Mouse (Mus musculus) Patski (cell line): ENCODE measurements around the gene Ptprt. TPM values are rescaled to one million over a fixed set of nuclear protein-coding genes. Genes with fewer than 3 reads are reported as not detected.
A peak's percentile ranks its signal among the peaks of the same experiment; 100 is the strongest.

Experiments used
- ATAC-seq: fragments of 100-300 bp; one replicate; pipeline ENCODE4 v1.8.0; 2021
- CTCF ChIA-PET: fragments of 350-600 bp; sonication (Branson Sonifier 250); formaldehyde crosslinking; loops from one replicate; lab custom pipeline; 2022; ENCODE audit warnings: inconsistent platforms; lab: Charles Lee
- POLR2A ChIA-PET: fragments of 350-600 bp; sonication (Branson Sonifier 250); formaldehyde crosslinking; loops from one replicate; lab custom pipeline; 2022; ENCODE audit warnings: antibody characterized with exemption, inconsistent platforms; lab: Charles Lee
- DNase-seq: peaks from one replicate; pipeline ENCODE4 v3.0.0-alpha.2; 2011; ENCODE audit warnings: low read depth, low spot score
- H3K27me3 ChIP-seq: fragments of 371-371 bp; one replicate; pipeline ENCODE4 v1.5.1; 2021
- CTCF ChIP-seq: fragments of 100-300 bp; IDR thresholded peaks from one replicate; pipeline ENCODE4 v1.5.1; 2021
- in situ Hi-C: fragments of 300-500 bp; cut with MboI; formaldehyde crosslinking; loops from 3 replicates; pipeline ENCODE4 v1.11.1; 2018; ENCODE audit warnings: low pct_unique_long_range_greater_than_20kb, mixed read lengths
- polyA plus RNA-seq: library from polyadenylated mRNA; unstranded; gene quantifications from one replicate; pipeline ENCODE4 v1.2.3, GENCODE M21; 2021

Gene Ptprt
- polyA plus RNA-seq, 1 experiment from 2014 or later, result 0.01 TPM

GRCm38 (mm10) chr2:161704811-161705210, 956.1 kb downstream of the Ptprt start:
- ChIA-PET POLR2A (no interaction called here), CTCF (no interaction called here)
- ATAC-seq (no peak), DNase-seq (no peak)
- H3K27me3 ChIP-seq, result no peaks in the 10 kb centered on the region
- in situ Hi-C loops, result no loop called here
- no peak for TF ChIP-seq CTCF

- ATAC-seq (peak; percentile 62), DNase-seq (peak; percentile 34)
- CTCF ChIA-PET, result no interaction called here
- in situ Hi-C loops, result no loop called here
- POLR2A ChIA-PET, result no interaction called here
- no peaks in the 10 kb centered on the region for H3K27me3 ChIP-seq
- TF ChIP-seq CTCF, result no peak
Observed at GRCm38 (mm10) chr2:161704410-161704809, 956.5 kb downstream of the Ptprt start.

GRCm38 (mm10) chr2:161695819-161696218, 965.1 kb downstream of the Ptprt start:
- ATAC-seq, result no peak
- CTCF ChIA-PET, result interaction anchor here (1.6 kb wide), 1 partner anchor 16 kb away, joined by 4 read pairs; no protein-coding TSS in a partner anchor
- H3K27me3 ChIP-seq, result no peaks in the 10 kb centered on the region
- no peak for TF ChIP-seq CTCF
- no peak for DNase-seq
- POLR2A ChIA-PET, result no interaction called here
- in situ Hi-C loops, result no loop called here

GRCm38 (mm10) chr2:161668302-161668986, 992.5 kb downstream of the Ptprt start:
- H3K27me3 ChIP-seq, result no peaks in the 10 kb centered on the region
- DNase-seq (no peak), ATAC-seq (no peak)
- CTCF ChIA-PET, result no interaction called here
- POLR2A ChIA-PET, result no interaction called here
- no peak for TF ChIP-seq CTCF
- in situ Hi-C loops, result no loop called here

GRCm38 (mm10) chr2:161661912-161662311, 999.0 kb downstream of the Ptprt start:
- no peak for TF ChIP-seq CTCF
- DNase-seq, result no peak
- in situ Hi-C loops, result no loop called here
- ChIA-PET CTCF (no interaction called here), POLR2A (no interaction called here)
- peak; percentile 31 for ATAC-seq
- no peaks in the 10 kb centered on the region for H3K27me3 ChIP-seq

- ChIA-PET POLR2A (no interaction called here), CTCF (no interaction called here)
- in situ Hi-C loops, result no loop called here
- peak; percentile 22 for TF ChIP-seq CTCF
- no peaks in the 10 kb centered on the region for H3K27me3 ChIP-seq
- DNase-seq (no peak), ATAC-seq (no peak)
Observed at GRCm38 (mm10) chr2:161660827-161661226, 1000.1 kb downstream of the Ptprt start.

GRCm38 (mm10) chr2:161657046-161657445, 1003.9 kb downstream of the Ptprt start:
- H3K27me3 ChIP-seq, result no peaks in the 10 kb centered on the region
- in situ Hi-C loops, result no loop called here
- POLR2A ChIA-PET, result no interaction called here
- no peak for ATAC-seq
- DNase-seq, result no peak
- CTCF ChIA-PET, result no interaction called here
- TF ChIP-seq CTCF, result no peak

- ATAC-seq, result no peak
- CTCF ChIA-PET, result no interaction called here
Observed at GRCm38 (mm10) chr2:161656632-161657031, 1004.3 kb downstream of the Ptprt start.

GRCm38 (mm10) chr2:161640805-161641204, 1020.1 kb downstream of the Ptprt start:
- ATAC-seq (no peak), DNase-seq (no peak)
- peak; percentile 24 for TF ChIP-seq CTCF
- CTCF ChIA-PET, result no interaction called here
- peaks cover 4% of the 10 kb centered on the region for H3K27me3 ChIP-seq
- in situ Hi-C loops, result no loop called here
- POLR2A ChIA-PET, result no interaction called here

More at GRCm38 (mm10) chr2:161656632-161657031, 1004.3 kb downstream of the Ptprt start:
- DNase-seq, result no peak
- TF ChIP-seq CTCF, result no peak
- POLR2A ChIA-PET, result no interaction called here
- in situ Hi-C loops, result no loop called here
- no peaks in the 10 kb centered on the region for H3K27me3 ChIP-seq

GRCm38 (mm10) chr2:161634084-161634483, 1026.9 kb downstream of the Ptprt start:
- H3K27me3 ChIP-seq, result peaks cover 4% of the 10 kb centered on the region
- no peak for TF ChIP-seq CTCF
- in situ Hi-C loops, result no loop called here
- POLR2A ChIA-PET, result no interaction called here
- DNase-seq (no peak), ATAC-seq (no peak)
- CTCF ChIA-PET, result interaction anchor here (1.0 to 1.3 kb wide), 2 partner anchors 15 to 17 kb away, joined by 3 read pairs; no protein-coding TSS in a partner anchor

GRCm38 (mm10) chr2:161625896-161626295, 1035.1 kb downstream of the Ptprt start:
- ATAC-seq (no peak), DNase-seq (no peak)
- ChIA-PET CTCF (no interaction called here), POLR2A (no interaction called here)
- no peak for TF ChIP-seq CTCF
- in situ Hi-C loops, result no loop called here
- no peaks in the 10 kb centered on the region for H3K27me3 ChIP-seq
